In the genomic region with DNA sequence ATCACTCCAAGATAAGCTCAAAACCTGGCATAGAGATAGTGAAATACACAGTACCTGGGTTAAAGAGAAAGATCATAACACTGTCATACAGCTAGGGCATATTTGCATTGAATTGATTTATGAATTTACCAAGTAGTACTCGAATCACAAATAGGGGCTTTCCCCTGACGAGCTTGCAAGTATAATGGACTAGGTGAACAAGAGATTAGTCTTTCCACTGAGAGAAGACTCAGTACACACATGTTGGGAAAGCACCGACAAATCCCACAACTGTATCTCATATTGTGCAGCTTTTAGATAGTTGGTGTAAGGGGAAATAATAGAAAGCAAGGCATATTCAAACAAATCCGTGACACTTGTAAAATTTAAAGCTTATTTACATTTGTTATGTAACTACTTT, we compare ENCODE assay signal across 28 mouse cellular contexts. TPM values are rescaled to one million over a fixed set of nuclear protein-coding genes. Genes with fewer than 3 reads are reported as not detected.
"Had no signal": no experiment of that assay in that cellular context is flagged by ENCODE, and none has a peak within 500 bp of the region (broad histone marks: within the 10 kb centered on the region; RNA-seq: fewer than 3 reads in every experiment).

No protein-coding gene starts in this region.

- DNase-seq: liver, postnatal 0 days; lung, adult 2 months; lung, postnatal 14 days; lung, postnatal 36 days; midbrain, embryonic 14.5 days; retina, postnatal 1 day; right cerebral cortex, adult 18-20 months; right cerebral cortex, postnatal 25 days; right cerebral cortex, postnatal 4 days; spleen, adult 18-20 months; thymus, adult 2 months; thymus, postnatal 25 days; thymus, postnatal 4 days had no signal

- H3K36me3 ChIP-seq: lung, embryonic 15.5 days; midbrain, embryonic 10.5 days; midbrain, embryonic 12.5 days; neural tube, embryonic 13.5 days; neural tube, embryonic 15.5 days; stomach, embryonic 15.5 days had no signal

- H3K4me3 ChIP-seq: lung, embryonic 15.5 days; midbrain, embryonic 10.5 days; midbrain, embryonic 12.5 days; myocyte; neural tube, embryonic 13.5 days; neural tube, embryonic 15.5 days; stomach, embryonic 15.5 days had no signal

- H3K9me3 ChIP-seq: lung, embryonic 15.5 days; neural tube, embryonic 15.5 days; stomach, embryonic 15.5 days had no signal

- H3K4me1 ChIP-seq: lung, embryonic 15.5 days; midbrain, embryonic 10.5 days; midbrain, embryonic 12.5 days; neural tube, embryonic 13.5 days; neural tube, embryonic 15.5 days; stomach, embryonic 15.5 days had no signal

- H3K4me2 ChIP-seq: lung, embryonic 15.5 days; midbrain, embryonic 12.5 days; neural tube, embryonic 13.5 days; neural tube, embryonic 15.5 days; stomach, embryonic 15.5 days had no signal

- H3K27ac ChIP-seq: lung, embryonic 15.5 days; midbrain, embryonic 10.5 days; midbrain, embryonic 12.5 days; neural tube, embryonic 13.5 days; neural tube, embryonic 15.5 days; stomach, embryonic 15.5 days; stomach, postnatal 0 days had no signal

- H3K9ac ChIP-seq: liver, postnatal 0 days; lung, embryonic 15.5 days; midbrain, embryonic 12.5 days; neural tube, embryonic 13.5 days; neural tube, embryonic 15.5 days; stomach, embryonic 15.5 days had no signal

- H3K27me3 ChIP-seq: lung, embryonic 15.5 days; midbrain, embryonic 12.5 days; neural tube, embryonic 13.5 days; neural tube, embryonic 15.5 days; stomach, embryonic 15.5 days had no signal

- ATAC-seq: liver, postnatal 0 days; lung, postnatal 0 days; midbrain, embryonic 16.5 days had no signal

RNA-seq across cellular contexts. Expression of a gene that starts 8.4 kb away (rescaled TPM):
- total RNA-seq: megakaryocyte, adult 5-6 weeks; megakaryocyte-erythroid progenitor cell, adult 5-6 weeks had no signal
- polyA plus RNA-seq: liver, postnatal 0 days; lung, adult 2 months; lung, postnatal 0 days; midbrain, embryonic 10.5 days; midbrain, embryonic 12.5 days; midbrain, embryonic 14.5 days; midbrain, embryonic 16.5 days; myocyte; neural tube, embryonic 11.5 days; neural tube, embryonic 13.5 days; neural tube, embryonic 15.5 days; small intestine, adult 2 months; stomach, embryonic 15.5 days; testis, adult 2 months had no signal

RNA-seq across cellular contexts. Expression of a gene that starts 32.3 kb away (rescaled TPM):
- total RNA-seq: megakaryocyte, adult 5-6 weeks; megakaryocyte-erythroid progenitor cell, adult 5-6 weeks had no signal
- polyA plus RNA-seq: lung, embryonic 15.5 days; midbrain, embryonic 10.5 days; midbrain, embryonic 12.5 days; midbrain, embryonic 14.5 days; midbrain, embryonic 16.5 days; myocyte; neural tube, embryonic 11.5 days; neural tube, embryonic 13.5 days; neural tube, embryonic 15.5 days; small intestine, adult 2 months; stomach, embryonic 15.5 days had no signal

RNA-seq across cellular contexts. Expression of a gene that starts 32.3 kb away (rescaled TPM):
- total RNA-seq: megakaryocyte, adult 5-6 weeks; megakaryocyte-erythroid progenitor cell, adult 5-6 weeks had no signal
- polyA plus RNA-seq: lung, embryonic 15.5 days; lung, postnatal 0 days; midbrain, embryonic 10.5 days; midbrain, embryonic 12.5 days; midbrain, embryonic 14.5 days; midbrain, embryonic 16.5 days; myocyte; neural tube, embryonic 11.5 days; neural tube, embryonic 13.5 days; neural tube, embryonic 15.5 days; small intestine, adult 2 months; stomach, embryonic 15.5 days; testis, adult 2 months had no signal

RNA-seq across cellular contexts. Expression of a gene that starts 43.1 kb away (rescaled TPM):
- total RNA-seq: megakaryocyte, adult 5-6 weeks; megakaryocyte-erythroid progenitor cell, adult 5-6 weeks had no signal
- polyA plus RNA-seq: midbrain, embryonic 10.5 days; midbrain, embryonic 14.5 days; midbrain, embryonic 16.5 days; myocyte; neural tube, embryonic 13.5 days had no signal
